Mouse (Mus musculus) intestine, postnatal 0 days (tissue): ENCODE data around the gene Itk. TPM values are rescaled to one million over a fixed set of nuclear protein-coding genes. Genes with fewer than 3 reads are reported as not detected.

Source experiments
- ATAC-seq: fragments of 200-750 bp; cut with Nextera tagmentation; 2 replicates; pipeline ENCODE4 v1.8.0; 2017; ENCODE audit warnings: mild to moderate bottlenecking, moderate TSS enrichment, moderate library complexity
- H3K27ac ChIP-seq: fragments of 300-500 bp; sonication (generic); 2 replicates; pipeline ENCODE4 v1.5.1; 2014; ENCODE audit warnings: mild to moderate bottlenecking, low read depth, low read length, moderate library complexity
- H3K27me3 ChIP-seq: fragments of 300-500 bp; sonication (generic); replicated peaks from 2 replicates; pipeline ENCODE4 v1.6.1; 2014; ENCODE audit warnings: low read length, mixed read lengths; ENCODE audit not compliant: control insufficient read depth, insufficient read depth
- H3K36me3 ChIP-seq: fragments of 300-500 bp; sonication (generic); 2 replicates; pipeline ENCODE4 v1.6.1; 2014; ENCODE audit warnings: mild to moderate bottlenecking, moderate library complexity; ENCODE audit not compliant: control insufficient read depth, insufficient read depth
- H3K4me1 ChIP-seq: fragments of 300-500 bp; sonication (generic); replicated peaks from 2 replicates; pipeline ENCODE4 v1.6.1; 2014; ENCODE audit warnings: antibody characterized with exemption, low read length, mixed read lengths; ENCODE audit not compliant: control insufficient read depth, insufficient read depth
- H3K4me2 ChIP-seq: fragments of 300-500 bp; sonication (generic); replicated peaks from 2 replicates; pipeline ENCODE4 v1.6.1; 2014; ENCODE audit warnings: low read depth, mild to moderate bottlenecking, moderate library complexity
- H3K4me3 ChIP-seq: fragments of 300-500 bp; sonication (generic); 2 replicates; pipeline ENCODE4 v1.5.1; 2014; ENCODE audit warnings: low read depth, low read length
- H3K9ac ChIP-seq: fragments of 300-500 bp; sonication (generic); 2 replicates; pipeline ENCODE4 v1.6.1; 2014; ENCODE audit warnings: mild to moderate bottlenecking, low read depth, low read length
- H3K9me3 ChIP-seq: fragments of 300-500 bp; sonication (generic); 2 replicates; pipeline ENCODE4 v1.6.1; 2016; ENCODE audit warnings: mixed run types; ENCODE audit not compliant: control insufficient read depth
- CTCF ChIP-seq: sonication (generic); IDR thresholded peaks from 2 replicates; pipeline ENCODE4 v1.5.1; 2016; ENCODE audit warnings: low read depth, mild to moderate bottlenecking, control low read depth, antibody characterized with exemption, moderate library complexity
- WGBS: fragments of 180-500 bp; shearing (Covaris S2); extraction: QIAGEN DNeasy Blood & Tissue Kit; methylation state at CpG from one replicate; pipeline ENCODE4 v1.1.7; 2014; 5-methylcytosine and 5-hydroxymethylcytosine counted together
- polyA plus RNA-seq: library from polyadenylated mRNA; unstranded; fragments of >200 nt; fragmentation: Nextera tagmentation; extraction: Ambion mirVana; gene quantifications from 2 replicates; pipeline ENCODE4 v1.2.1, GENCODE M21; 2015

The Itk gene
- polyA plus RNA-seq, 1 experiment from 2014 or later, result 0.09 TPM

DNA sequence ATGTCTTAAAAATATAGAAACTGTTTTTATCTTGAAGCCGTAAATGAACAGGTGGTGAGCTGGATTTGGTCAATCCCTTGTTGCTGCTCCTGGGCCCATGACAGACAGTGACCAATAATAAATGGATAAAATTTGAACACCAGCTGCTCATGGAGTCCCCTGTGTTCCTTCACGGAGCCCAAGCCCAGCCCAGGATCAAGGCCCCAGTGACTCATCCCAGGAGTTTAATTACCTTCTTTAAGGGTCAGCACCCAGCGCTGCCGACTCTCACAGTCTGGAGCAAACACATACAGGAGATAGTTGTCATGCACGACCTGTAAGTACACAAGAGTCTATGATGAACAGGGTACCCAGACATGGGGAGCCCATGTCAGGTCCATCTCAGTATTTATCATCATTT, 23.6 kb downstream of the Itk start:
- Histone ChIP-seq H3K9ac (no peak overlapping the region), H3K9me3 (no peaks in the 10 kb centered on the region), H3K27me3 (no peaks in the 10 kb centered on the region), H3K4me3 (no peak overlapping the region), H3K36me3 (no peaks in the 10 kb centered on the region), H3K27ac (no peak overlapping the region), H3K4me2 (no peak overlapping the region), H3K4me1 (no peaks in the 10 kb centered on the region)
- no peak for TF ChIP-seq CTCF
- ATAC-seq, result no peak
- 50% methylated on average over 5 of the region's 5 CpGs for WGBS

DNA sequence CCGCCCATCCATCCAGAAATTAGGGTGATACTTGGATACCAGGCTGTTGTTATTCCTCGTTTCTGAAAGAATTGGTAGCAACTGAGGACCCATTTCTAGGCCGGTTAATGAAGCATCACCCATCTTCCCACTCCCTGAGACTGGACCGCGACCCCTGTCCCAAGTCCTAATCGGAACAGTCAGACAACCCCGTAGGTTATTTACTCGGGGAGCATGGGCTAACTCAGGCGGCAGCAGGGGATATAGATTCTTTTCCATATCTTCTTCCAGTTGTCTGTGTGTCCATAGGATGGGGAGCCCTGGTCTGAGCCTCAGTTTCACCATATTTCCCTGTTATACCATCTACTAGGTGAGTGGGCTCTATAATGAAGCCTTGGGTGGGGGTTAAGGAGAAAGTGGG, 25.5 kb downstream of the Itk start:
- Histone ChIP-seq H3K9ac (no peak overlapping the region), H3K36me3 (no peaks in the 10 kb centered on the region), H3K27me3 (no peaks in the 10 kb centered on the region), H3K27ac (no peak overlapping the region), H3K9me3 (no peaks in the 10 kb centered on the region), H3K4me2 (no peak overlapping the region), H3K4me3 (no peak overlapping the region), H3K4me1 (no peaks in the 10 kb centered on the region)
- TF ChIP-seq CTCF, result no peak
- WGBS, result 94% methylated on average over 9 of the region's 9 CpGs
- no peak for ATAC-seq

DNA sequence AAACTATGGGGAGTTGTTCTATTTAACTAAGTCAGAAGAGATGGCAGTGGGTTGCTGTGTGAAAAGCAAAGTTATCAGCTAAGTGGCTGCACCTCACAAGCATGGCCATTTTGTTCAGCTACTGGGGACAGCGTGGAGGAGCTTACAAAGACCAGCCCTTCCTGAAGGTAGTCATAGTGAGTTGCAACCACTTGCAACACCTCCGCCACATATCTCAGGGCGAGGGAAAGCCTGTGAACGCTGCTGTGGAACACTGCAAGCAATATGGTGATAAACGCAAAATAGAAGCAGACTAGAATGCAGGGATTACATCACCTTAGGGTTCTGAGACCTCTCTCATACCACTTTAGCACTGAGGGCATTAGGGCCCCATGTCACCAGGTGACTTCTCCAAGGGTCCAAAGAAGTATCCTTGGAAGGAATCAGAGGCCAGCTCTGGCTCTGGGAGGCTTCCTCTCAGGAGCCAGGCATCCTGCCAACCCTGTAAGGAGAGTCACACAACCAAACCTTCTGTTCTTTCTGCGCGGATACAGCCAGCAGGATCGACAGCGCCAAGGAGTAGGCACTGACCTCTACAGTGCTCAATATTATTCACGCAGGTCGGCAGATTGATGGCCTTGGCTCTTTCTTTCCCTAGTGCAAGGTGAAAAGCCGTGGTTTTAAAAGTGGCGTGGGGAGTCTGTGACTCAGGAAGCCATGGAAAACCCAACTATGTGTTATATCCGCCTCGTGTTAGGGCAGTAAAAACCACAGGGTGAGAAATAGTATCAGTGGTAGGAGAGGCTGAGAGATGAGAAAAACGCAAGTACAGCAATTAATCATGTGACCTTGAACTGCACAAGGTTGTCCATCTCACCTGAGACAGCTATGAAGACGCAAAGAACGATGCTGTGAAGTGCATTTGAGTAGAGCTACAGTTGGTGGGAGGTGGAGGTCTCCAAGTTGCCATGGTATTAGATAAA, 27.0 kb downstream of the Itk start:
- ATAC-seq, result no peak

DNA sequence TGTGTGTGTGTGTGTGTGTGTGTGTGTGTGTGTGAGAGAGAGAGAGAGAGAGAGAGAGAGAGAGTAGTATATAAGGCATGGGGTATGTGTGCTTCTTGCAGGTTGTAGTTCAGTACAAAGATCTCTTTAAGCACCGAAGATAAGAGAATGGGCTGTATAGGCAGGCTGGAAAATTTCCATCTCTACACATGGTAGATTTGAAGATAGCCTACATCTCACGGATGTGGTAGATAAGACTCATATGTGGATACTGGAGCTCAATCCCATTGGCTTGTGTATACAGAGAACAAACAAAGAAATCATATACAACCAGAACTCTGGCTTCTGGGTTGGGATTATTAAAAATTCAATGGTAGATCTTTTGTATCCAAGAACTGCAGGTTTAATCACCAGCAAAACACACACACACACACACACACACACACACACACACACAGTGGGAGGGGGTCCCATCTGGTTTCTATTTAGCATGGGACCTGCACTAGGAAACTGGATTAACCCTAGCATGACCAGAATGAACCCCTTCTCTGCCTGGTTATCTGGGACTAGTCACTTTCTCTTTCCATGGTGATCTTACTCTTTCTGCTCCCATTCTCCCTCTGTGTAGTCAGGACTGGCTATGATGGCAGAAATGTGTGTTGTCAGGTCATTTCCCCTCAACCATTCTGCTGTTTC, 28.2 kb downstream of the Itk start:
- no peaks in the 10 kb centered on the region for H3K9me3 ChIP-seq
- no peaks in the 10 kb centered on the region for H3K36me3 ChIP-seq
- TF ChIP-seq CTCF, result no peak
- H3K4me1 ChIP-seq, result no peaks in the 10 kb centered on the region
- no peak overlapping the region for H3K27ac ChIP-seq
- ATAC-seq, result no peak
- no peaks in the 10 kb centered on the region for H3K27me3 ChIP-seq
- 69% methylated on average over 2 of the region's 2 CpGs for WGBS
- no peak overlapping the region for H3K4me3 ChIP-seq
- H3K4me2 ChIP-seq, result no peak overlapping the region
- H3K9ac ChIP-seq, result no peak overlapping the region

More for the DNA sequence above, 27.0 kb downstream of the Itk start:
- WGBS, result 82% methylated on average over 18 of the region's 18 CpGs
- no peak overlapping the region for H3K4me3 ChIP-seq
- no peak for TF ChIP-seq CTCF
- H3K4me2 ChIP-seq, result no peak overlapping the region
- H3K36me3 ChIP-seq, result no peaks in the 10 kb centered on the region
- H3K27ac ChIP-seq, result no peak overlapping the region
- H3K4me1 ChIP-seq, result no peaks in the 10 kb centered on the region
- no peak overlapping the region for H3K9ac ChIP-seq
- no peaks in the 10 kb centered on the region for H3K9me3 ChIP-seq
- H3K27me3 ChIP-seq, result no peaks in the 10 kb centered on the region

DNA sequence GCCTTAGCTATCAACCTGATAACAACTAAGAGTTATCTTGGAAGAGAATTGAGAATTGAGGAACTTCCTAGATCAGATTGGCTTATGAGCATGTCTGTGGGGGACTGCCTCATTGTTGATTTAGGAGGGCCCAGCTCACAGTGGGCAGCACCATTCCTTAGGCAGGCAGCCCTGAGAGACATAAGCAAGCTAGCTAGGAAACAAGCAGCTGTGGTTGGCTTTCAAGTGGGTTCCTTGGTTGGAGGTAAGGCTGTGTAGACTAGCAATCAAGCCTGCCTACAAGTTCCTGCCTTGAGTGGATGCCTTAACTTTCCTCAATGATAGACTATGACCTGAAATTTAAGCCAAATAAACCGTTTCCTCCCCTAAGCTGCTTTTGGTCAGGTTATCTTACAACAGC, 30.9 kb downstream of the Itk start:
- H3K4me2 ChIP-seq, result no peak overlapping the region
- H3K27ac ChIP-seq, result no peak overlapping the region
- TF ChIP-seq CTCF, result no peak
- H3K4me1 ChIP-seq, result no peaks in the 10 kb centered on the region
- no peaks in the 10 kb centered on the region for H3K36me3 ChIP-seq
- H3K4me3 ChIP-seq, result no peak overlapping the region
- H3K9ac ChIP-seq, result no peak overlapping the region
- no peaks in the 10 kb centered on the region for H3K9me3 ChIP-seq
- no peaks in the 10 kb centered on the region for H3K27me3 ChIP-seq
- WGBS, result 66% methylated on average over 1 of the region's 1 CpGs
- no peak for ATAC-seq

DNA sequence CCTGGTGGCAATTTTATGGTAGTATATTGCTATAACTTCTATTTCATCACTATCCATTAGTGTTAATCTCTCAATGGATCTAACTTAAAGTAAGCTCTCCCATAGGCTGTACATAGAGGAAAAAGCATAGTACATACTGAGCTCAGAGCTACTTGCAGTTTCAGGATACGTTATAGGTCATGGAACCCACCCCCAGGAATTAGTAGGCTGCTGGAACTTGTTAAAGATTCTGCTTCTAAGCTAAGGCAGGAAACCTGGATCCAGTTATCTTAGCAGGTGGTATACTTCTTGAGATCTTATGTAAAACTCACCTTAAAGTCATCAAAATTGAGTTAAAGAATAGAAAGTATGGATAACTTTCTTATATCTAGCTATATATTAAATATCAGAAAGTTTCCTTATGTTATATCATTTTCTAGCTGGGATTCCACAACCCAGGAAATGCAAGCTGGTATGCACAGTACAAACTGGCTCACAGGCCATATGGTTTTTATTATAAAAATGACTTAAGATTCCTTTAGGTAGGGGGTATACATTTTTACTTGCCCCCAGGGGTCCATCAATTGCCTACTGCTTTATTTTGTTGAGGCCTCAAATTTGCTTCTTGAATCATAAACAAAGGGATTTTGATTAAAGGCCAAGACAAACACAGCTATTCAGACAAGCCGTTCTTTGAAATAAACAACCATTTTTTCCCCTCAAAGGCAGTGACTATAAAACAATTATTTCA, 39.5 kb downstream of the Itk start:
- Histone ChIP-seq H3K9me3 (no peaks in the 10 kb centered on the region), H3K9ac (no peak overlapping the region), H3K27ac (no peak overlapping the region), H3K4me2 (no peak overlapping the region), H3K27me3 (no peaks in the 10 kb centered on the region), H3K36me3 (no peaks in the 10 kb centered on the region), H3K4me1 (no peaks in the 10 kb centered on the region), H3K4me3 (no peak overlapping the region)
- TF ChIP-seq CTCF, result no peak
- ATAC-seq, result no peak
- WGBS, result 54% methylated on average over 2 of the region's 2 CpGs
